Mouse (Mus musculus) heart, embryonic 11.5 days (tissue): ENCODE measurements at regions not wholly inside any gene's neighbourhood (a gene's known extent, or its start where the extent isn't known, plus 50 kb on each side); places are given as distances from the start of the nearest gene placed in this dataset.
A peak's percentile ranks its signal among the peaks of the same experiment; 100 is the strongest.

Source experiments
- ATAC-seq: fragments of 200-750 bp; cut with Nextera tagmentation; replicated peaks from 2 replicates; pipeline ENCODE4 v1.8.0; 2017; ENCODE audit warnings: moderate library complexity; ENCODE audit not compliant: insufficient number of reproducible peaks, low FRiP score, low TSS enrichment
- H3K27ac ChIP-seq: fragments of 300-500 bp; sonication (generic); 2 replicates; pipeline ENCODE4 v1.5.1; 2014; ENCODE audit warnings: mild to moderate bottlenecking, low read depth, low read length
- H3K27me3 ChIP-seq: fragments of 300-500 bp; sonication (generic); 2 replicates; pipeline ENCODE4 v1.6.1; 2014; ENCODE audit warnings: mild to moderate bottlenecking, low read length, mixed read lengths; ENCODE audit not compliant: control insufficient read depth, insufficient read depth
- H3K36me3 ChIP-seq: fragments of 300-500 bp; sonication (generic); 2 replicates; pipeline ENCODE4 v1.6.1; 2014; ENCODE audit warnings: mild to moderate bottlenecking, low read length, moderate library complexity, mixed read lengths; ENCODE audit not compliant: control insufficient read depth, insufficient read depth
- H3K4me1 ChIP-seq: fragments of 300-500 bp; sonication (generic); 2 replicates; pipeline ENCODE4 v1.6.1; 2014; ENCODE audit warnings: low read length; ENCODE audit not compliant: control insufficient read depth, insufficient read depth
- H3K4me2 ChIP-seq: fragments of 300-500 bp; sonication (generic); 2 replicates; pipeline ENCODE4 v1.6.1; 2014; ENCODE audit warnings: mild to moderate bottlenecking, moderate library complexity
- H3K4me3 ChIP-seq: fragments of 300-500 bp; sonication (generic); 2 replicates; pipeline ENCODE4 v1.5.1; 2014; ENCODE audit warnings: low read depth, low read length
- H3K9ac ChIP-seq: fragments of 300-500 bp; sonication (generic); 2 replicates; pipeline ENCODE4 v1.6.1; 2014; ENCODE audit warnings: mild to moderate bottlenecking, low read depth, low read length, moderate library complexity
- H3K9me3 ChIP-seq: fragments of 300-500 bp; sonication (generic); replicated peaks from 2 replicates; pipeline ENCODE4 v1.6.1; 2016; ENCODE audit warnings: low read length; ENCODE audit not compliant: control insufficient read depth
- WGBS: fragments of 180-500 bp; shearing (Covaris S2); extraction: QIAGEN DNeasy Blood & Tissue Kit; methylation state at CpG from one replicate; pipeline ENCODE4 v1.1.7; 2014; ENCODE audit not compliant: insufficient replicate concordance; 5-methylcytosine and 5-hydroxymethylcytosine counted together

GRCm38 (mm10) chrX:12942451-12942850 is 128.8 kb upstream of the Usp9x start:
- WGBS, result 81% methylated on average over 5 of the region's 5 CpGs
- H3K36me3 ChIP-seq, result no peaks in the 10 kb centered on the region

GRCm38 (mm10) chrX:12936406-12937172 is 134.7 kb upstream of the Usp9x start:
- no peaks in the 10 kb centered on the region for H3K9me3 ChIP-seq
- no peaks in the 10 kb centered on the region for H3K27me3 ChIP-seq
- ATAC-seq, result peak; percentile 46; the same call in 1 of the 2 replicates
- H3K4me3 ChIP-seq, result peak overlapping the region; percentile 44
- peak overlapping the region; percentile 66 for H3K9ac ChIP-seq
- H3K4me1 ChIP-seq, result no peaks in the 10 kb centered on the region
- 19% methylated on average over 39 of the region's 43 CpGs for whole genome bisulfite sequencing
- H3K4me2 ChIP-seq, result peak overlapping the region; percentile 55
- H3K27ac ChIP-seq, result no peak overlapping the region
- no peaks in the 10 kb centered on the region for H3K36me3 ChIP-seq

More at GRCm38 (mm10) chrX:12942451-12942850, 128.8 kb upstream of the Usp9x start:
- Histone ChIP-seq H3K4me3 (no peak overlapping the region), H3K27me3 (no peaks in the 10 kb centered on the region), H3K27ac (no peak overlapping the region), H3K9me3 (no peaks in the 10 kb centered on the region), H3K9ac (no peak overlapping the region), H3K4me2 (no peak overlapping the region), H3K4me1 (no peaks in the 10 kb centered on the region)
- ATAC-seq, result no peak

GRCm38 (mm10) chrX:12933294-12933807 is 137.9 kb upstream of the Usp9x start:
- Histone ChIP-seq H3K9me3 (no peaks in the 10 kb centered on the region), H3K36me3 (no peaks in the 10 kb centered on the region), H3K27ac (no peak overlapping the region), H3K4me3 (no peak overlapping the region), H3K4me2 (no peak overlapping the region), H3K4me1 (no peaks in the 10 kb centered on the region; the same call in 1 of the 2 replicates), H3K9ac (no peak overlapping the region), H3K27me3 (no peaks in the 10 kb centered on the region)
- WGBS, result 84% methylated on average over 4 of the region's 4 CpGs
- no peak for ATAC-seq

- Histone ChIP-seq H3K4me3 (no peak overlapping the region), H3K4me1 (peaks cover 3% of the 10 kb centered on the region; the same call in 1 of the 2 replicates), H3K36me3 (no peaks in the 10 kb centered on the region), H3K27me3 (0 out of 2 replicates have a peak, but pooled peaks cover 3% of the 10 kb centered on the region), H3K4me2 (no peak overlapping the region), H3K27ac (no peak overlapping the region), H3K9me3 (no peaks in the 10 kb centered on the region), H3K9ac (no peak overlapping the region)
- ATAC-seq, result no peak
- 30% methylated on average over 2 of the region's 2 CpGs for WGBS
Measured at GRCm38 (mm10) chrX:12930242-12930641, 141.1 kb upstream of the Usp9x start.

GRCm38 (mm10) chrX:12927797-12928589 is 143.3 kb upstream of the Usp9x start:
- Histone ChIP-seq H3K36me3 (no peaks in the 10 kb centered on the region), H3K4me2 (no peak overlapping the region), H3K9ac (no peak overlapping the region), H3K9me3 (no peaks in the 10 kb centered on the region), H3K27ac (peak overlapping the region; percentile 71), H3K4me3 (no peak overlapping the region), H3K4me1 (peaks cover 3% of the 10 kb centered on the region; the same call in 1 of the 2 replicates), H3K27me3 (0 out of 2 replicates have a peak, but pooled peaks cover 5% of the 10 kb centered on the region)
- peak; percentile 81 for ATAC-seq
- 32% methylated on average over 11 of the region's 11 CpGs for WGBS

- 70% methylated on average over 10 of the region's 10 CpGs for WGBS
- Histone ChIP-seq H3K4me1 (peaks cover 3% of the 10 kb centered on the region; the same call in 1 of the 2 replicates), H3K9me3 (no peaks in the 10 kb centered on the region), H3K27ac (no peak overlapping the region), H3K4me3 (no peak overlapping the region), H3K9ac (no peak overlapping the region), H3K36me3 (no peaks in the 10 kb centered on the region), H3K4me2 (no peak overlapping the region), H3K27me3 (0 out of 2 replicates have a peak, but pooled peaks cover 5% of the 10 kb centered on the region)
- ATAC-seq, result no peak
Measured at GRCm38 (mm10) chrX:12924705-12925644, 146.3 kb upstream of the Usp9x start.

- WGBS, result 30% methylated on average over 3 of the region's 3 CpGs
- Histone ChIP-seq H3K4me1 (no peaks in the 10 kb centered on the region), H3K36me3 (no peaks in the 10 kb centered on the region), H3K9me3 (no peaks in the 10 kb centered on the region), H3K9ac (no peak overlapping the region), H3K27me3 (0 out of 2 replicates have a peak, but pooled peaks cover 2% of the 10 kb centered on the region), H3K4me2 (no peak overlapping the region), H3K4me3 (no peak overlapping the region), H3K27ac (no peak overlapping the region)
- ATAC-seq, result no peak
Measured at GRCm38 (mm10) chrX:12919576-12919975, 151.7 kb upstream of the Usp9x start.
